Mouse (Mus musculus): Measurements from ENCODE around the gene Flt3. TPM values are rescaled to one million over a fixed set of nuclear protein-coding genes. Genes with fewer than 3 reads are reported as not detected.

Gene Flt3
- total and polyA plus RNA-seq, 3 experiments = 0.76 to 3.3 (median 2.3) TPM

DNA sequence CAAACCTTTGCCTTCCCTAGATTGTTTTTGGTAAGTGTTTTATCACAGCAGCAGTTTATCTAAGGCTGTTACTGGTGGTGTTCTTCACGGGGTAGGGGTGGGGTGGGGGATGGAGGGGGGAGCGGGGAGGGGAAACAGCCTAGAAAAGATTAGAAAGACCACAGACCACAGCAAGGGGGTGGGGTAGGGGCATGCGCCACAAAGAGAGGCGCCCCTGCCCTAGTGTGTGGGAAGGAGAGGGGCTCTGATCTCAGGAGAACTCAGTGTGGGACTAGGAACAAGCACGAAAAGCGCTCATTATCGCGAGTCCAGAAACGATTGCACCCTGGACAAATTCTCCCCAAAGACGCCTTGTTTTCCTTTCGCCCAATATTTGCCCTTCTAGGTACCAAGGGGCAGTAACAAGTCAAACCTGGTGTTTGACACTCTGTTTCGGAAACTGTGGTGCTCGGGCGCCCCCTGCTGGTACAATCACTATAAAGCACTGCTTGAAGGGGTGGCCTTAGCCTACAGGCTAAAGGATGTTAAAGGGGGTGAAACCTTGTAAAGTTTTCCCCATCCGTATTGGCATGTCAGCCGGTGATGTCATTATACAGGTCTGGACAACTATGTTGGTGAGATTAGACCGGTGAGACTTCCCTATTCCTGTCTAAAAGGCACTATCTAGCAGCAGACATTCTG, 76.9 kb downstream of the Flt3 start:
- DNase-seq (ENCODE audit: extremely low read depth) = peak; percentile 78
- Histone ChIP-seq H3K4me3 (replicated peaks in 1 of 3; ENCODE audit: low read depth in 2 of 3, low read length in 2 of 3, poor library complexity in 1 of 3) (no peak overlapping the region), H3K4me2 (ENCODE audit: insufficient read depth, low read depth, poor library complexity, severe bottlenecking) (peak overlapping the region; percentile 46; the same call in 1 of the 2 replicates), H3K36me3 (replicated peaks in 1 of 2; ENCODE audit: control insufficient read depth in 1 of 2, insufficient read depth in 1 of 2, low read length in 1 of 2) (no peaks in the 10 kb centered on the region), H3K27me3 (replicated peaks) (peaks cover 19% of the 10 kb centered on the region), H3K79me2 (replicated peaks; ENCODE audit: control insufficient read depth, extremely low read depth, insufficient read depth, poor library complexity, severe bottlenecking) (no peaks in the 10 kb centered on the region), H3K27ac (ENCODE audit: insufficient read depth, low read depth) (no peak overlapping the region), H3K4me1 (ENCODE audit: control insufficient read depth in 1 of 2, insufficient read depth in 2 of 2) (no peaks in the 10 kb centered on the region), H3K9ac (ENCODE audit: insufficient read depth, low read depth) (no peak overlapping the region), H3K9me3 (replicated peaks; ENCODE audit: low read length) (no peaks in the 10 kb centered on the region)
- no peak for TF ChIP-seq JUND (conservative IDR thresholded peaks at IDR 0.05; ENCODE audit: low read depth, low read length)
- no peak for TF ChIP-seq ZC3H11A (IDR thresholded peaks at IDR 0.05; ENCODE audit: low read depth, low read length)
- no peak for TF ChIP-seq PAX5 (IDR thresholded peaks at IDR 0.05; ENCODE audit: low read length)
- TF ChIP-seq MYC (IDR thresholded peaks at IDR 0.05; ENCODE audit: low read depth, low read length) = 0 out of 2 replicates have a peak, but pooled peaks have one; percentile 22
- TF ChIP-seq BHLHE40 (IDR thresholded peaks at IDR 0.05; ENCODE audit: low read depth, low read length) = no peak
- TF ChIP-seq ELF1 (IDR thresholded peaks at IDR 0.05; ENCODE audit: low read depth, low read length) = 0 out of 2 replicates have a peak, but pooled peaks have one; percentile 12
- TF ChIP-seq ZKSCAN1 (IDR thresholded peaks at IDR 0.05; ENCODE audit: borderline replicate concordance, low read depth, low read length) = no peak
- no peak for TF ChIP-seq POLR2A (IDR thresholded peaks at IDR 0.05; ENCODE audit: low read depth, low read length)
- peak; percentile 28; the same call in 1 of the 2 replicates for TF ChIP-seq IRF4 (IDR thresholded peaks at IDR 0.05; ENCODE audit: low read depth, low read length)
- no peak for TF ChIP-seq MEF2A (IDR thresholded peaks at IDR 0.05; ENCODE audit: borderline replicate concordance, low read depth, low read length)
- TF ChIP-seq HCFC1 (IDR thresholded peaks at IDR 0.05; ENCODE audit: low read depth, low read length) = no peak
- TF ChIP-seq ZNF384 (IDR thresholded peaks at IDR 0.05; ENCODE audit: low read depth, low read length) = no peak
- no peak for TF ChIP-seq EP300 (IDR thresholded peaks at IDR 0.05; ENCODE audit: low read length)
- no peak for TF ChIP-seq UBTF (IDR thresholded peaks at IDR 0.05; ENCODE audit: low read depth, low read length)
- TF ChIP-seq MXI1 (IDR thresholded peaks at IDR 0.05; ENCODE audit: low read depth, low read length) = no peak
- no peak; the same call in 1 of the 2 replicates for TF ChIP-seq SIN3A (IDR thresholded peaks at IDR 0.05; ENCODE audit: low read length)
- no peak for TF ChIP-seq MAZ (IDR thresholded peaks at IDR 0.05; ENCODE audit: low read depth, low read length)
- TF ChIP-seq CHD2 (IDR thresholded peaks at IDR 0.05; ENCODE audit: low read length) = no peak
- no peak for TF ChIP-seq GABPA (IDR thresholded peaks at IDR 0.05; ENCODE audit: insufficient replicate concordance, low read depth, low read length)
- peak; percentile 64 for TF ChIP-seq RAD21 (IDR thresholded peaks at IDR 0.05; ENCODE audit: low read depth, low read length)
- no peak for TF ChIP-seq TBP (conservative IDR thresholded peaks at IDR 0.05; ENCODE audit: low read depth, low read length)
- TF ChIP-seq SMC3 (IDR thresholded peaks at IDR 0.05; ENCODE audit: low read depth, low read length) = peak; percentile 61
- TF ChIP-seq MAFK (IDR thresholded peaks at IDR 0.05; ENCODE audit: insufficient replicate concordance, low read length) = no peak
- peak; percentile 77 to 90 for TF ChIP-seq CTCF (conservative IDR thresholded peaks at IDR 0.05 in 1 of 2, IDR thresholded peaks at IDR 0.05 in 1 of 2; ENCODE audit: low read depth in 2 of 2, low read length in 2 of 2)
- peak; percentile 26; the same call in 1 of the 2 replicates for TF ChIP-seq MAX (IDR thresholded peaks at IDR 0.05; ENCODE audit: low read length)
- TF ChIP-seq TCF12 (IDR thresholded peaks at IDR 0.05; ENCODE audit: low read depth, low read length) = no peak; the same call in 1 of the 2 replicates
- no peak for TF ChIP-seq USF1 (IDR thresholded peaks at IDR 0.05; ENCODE audit: low read depth, low read length)
- TF ChIP-seq JUN (IDR thresholded peaks at IDR 0.05; ENCODE audit: insufficient read depth, low read depth, low read length) = no peak
- TF ChIP-seq USF2 (conservative IDR thresholded peaks at IDR 0.05; ENCODE audit: low read depth, low read length) = no peak
- no peak for TF ChIP-seq CHD1 (IDR thresholded peaks at IDR 0.05; ENCODE audit: low read depth, low read length)
- TF ChIP-seq NRF1 (IDR thresholded peaks at IDR 0.05; ENCODE audit: low read depth, low read length) = no peak
- TF ChIP-seq KAT2A (IDR thresholded peaks at IDR 0.05; ENCODE audit: insufficient replicate concordance, low read length) = no peak
- TF ChIP-seq E2F4 (IDR thresholded peaks at IDR 0.05; ENCODE audit: insufficient replicate concordance, low read depth, low read length) = no peak
- no peak for TF ChIP-seq ZMIZ1 (IDR thresholded peaks at IDR 0.05; ENCODE audit: low read depth, low read length)
- TF ChIP-seq NELFE (IDR thresholded peaks at IDR 0.05; ENCODE audit: low read depth, low read length) = peak; percentile 37; the same call in 1 of the 2 replicates
- no peak for TF ChIP-seq RCOR1 (conservative IDR thresholded peaks at IDR 0.05; ENCODE audit: low read depth, low read length)
- TF ChIP-seq POLR2AphosphoS2 (IDR thresholded peaks at IDR 0.05; ENCODE audit: low read depth, low read length) = no peak
- TF ChIP-seq ETS1 (conservative IDR thresholded peaks at IDR 0.05; ENCODE audit: low read depth, low read length) = no peak
- in situ Hi-C loops (cut with MboI; ENCODE audit: low pct_ligation_motif_present, low pct_unique_long_range_greater_than_20kb, low sequenced_read_pairs) (loop anchor here (25.0 kb wide), 1 partner anchor 636 kb away; no protein-coding TSS in a partner anchor), dilution Hi-C loops (cut with MboI; ENCODE audit: extremely low pct_ligation_motif_present, extremely low pct_unique_long_range_greater_than_20kb, low sequenced_read_pairs) (no loop called here)
